In genomic region chr12:80791571-80792444, GRCm38 (mm10) we compare ENCODE assay signal across 8 mouse cellular contexts. TPM values are rescaled to one million over a fixed set of nuclear protein-coding genes. Genes with fewer than 3 reads are reported as not detected.
DNase-seq lines count a peak whose midpoint lies in the region; ATAC-seq and TF ChIP-seq lines count a peak whose summit lies in the region.

No protein-coding gene starts in this region.

- peak; percentile 63 for DNase-seq in lung, embryonic 14.5 days
- DNase-seq in lung, adult 18-20 months, result no peak
- DNase-seq in embryo, embryonic 10.5 days (ENCODE audit: low spot score), result peak; percentile 65
- no peak for DNase-seq in hindbrain, embryonic 11.5 days (ENCODE audit: low spot score)
- DNase-seq in liver, embryonic 13.5 days, result no peak
- peak; percentile 38 for DNase-seq in retina, postnatal 1 day
- DNase-seq in spleen, postnatal 36 days (ENCODE audit: low spot score in 2 of 2), result no peak
- DNase-seq in left cerebral cortex, adult 11 months (ENCODE audit: low spot score), result no peak

- 40% methylated on average over 6 of the region's 6 CpGs for WGBS in lung, embryonic 14.5 days
- 43% methylated on average over 6 of the region's 6 CpGs for WGBS in hindbrain, embryonic 11.5 days
- WGBS in liver, embryonic 13.5 days (ENCODE audit: insufficient replicate concordance), result 17% methylated on average over 6 of the region's 6 CpGs

- peak overlapping the region; percentile 66 for H3K4me2 ChIP-seq in lung, embryonic 14.5 days
- H3K4me2 ChIP-seq in hindbrain, embryonic 11.5 days (replicated peaks; ENCODE audit: low read depth, low read length), result peak overlapping the region; percentile 70
- H3K4me2 ChIP-seq in liver, embryonic 13.5 days, result peak overlapping the region; percentile 80

- 0 out of 2 replicates have a peak, but pooled peaks cover 6% of the 10 kb centered on the region for H3K4me1 ChIP-seq in lung, embryonic 14.5 days (ENCODE audit: insufficient read depth)
- no peaks in the 10 kb centered on the region for H3K4me1 ChIP-seq in hindbrain, embryonic 11.5 days (replicated peaks; ENCODE audit: control insufficient read depth, insufficient read depth, low read length)
- peaks cover 75% of the 10 kb centered on the region for H3K4me1 ChIP-seq in liver, embryonic 13.5 days (replicated peaks)

- peak; percentile 57 for TF ChIP-seq CTCF in lung, embryonic 14.5 days (IDR thresholded peaks at IDR 0.05; ENCODE audit: low read depth)

- H3K27ac ChIP-seq in lung, embryonic 14.5 days (ENCODE audit: low read depth), result peak overlapping the region; percentile 19; the same call in 1 of the 2 replicates
- H3K27ac ChIP-seq in hindbrain, embryonic 11.5 days (ENCODE audit: low read depth, low read length), result no peak overlapping the region
- H3K27ac ChIP-seq in liver, embryonic 13.5 days, result peak overlapping the region; percentile 97

- H3K9ac ChIP-seq in lung, embryonic 14.5 days, result peak overlapping the region; percentile 87
- H3K9ac ChIP-seq in hindbrain, embryonic 11.5 days (ENCODE audit: low read depth, low read length), result peak overlapping the region; percentile 89
- peak overlapping the region; percentile 99 for H3K9ac ChIP-seq in liver, embryonic 13.5 days

- no peak for ATAC-seq in lung, embryonic 14.5 days (ENCODE audit: insufficient read depth)
- no peak for ATAC-seq in hindbrain, embryonic 11.5 days (ENCODE audit: low FRiP score)
- no peak for ATAC-seq in liver, embryonic 13.5 days (ENCODE audit: low read depth)

- no peaks in the 10 kb centered on the region for H3K9me3 ChIP-seq in lung, embryonic 14.5 days (ENCODE audit: low read depth, low read length)
- H3K9me3 ChIP-seq in hindbrain, embryonic 11.5 days (ENCODE audit: control insufficient read depth, low read length), result no peaks in the 10 kb centered on the region
- H3K9me3 ChIP-seq in liver, embryonic 13.5 days (replicated peaks), result no peaks in the 10 kb centered on the region

- H3K27me3 ChIP-seq in lung, embryonic 14.5 days (ENCODE audit: insufficient read depth, low read length), result no peaks in the 10 kb centered on the region
- no peaks in the 10 kb centered on the region for H3K27me3 ChIP-seq in hindbrain, embryonic 11.5 days (ENCODE audit: control insufficient read depth, insufficient read depth, low read length)
- H3K27me3 ChIP-seq in liver, embryonic 13.5 days, result no peaks in the 10 kb centered on the region

- H3K4me3 ChIP-seq in lung, embryonic 14.5 days (ENCODE audit: low read depth, low read length), result peak overlapping the region; percentile 92
- H3K4me3 ChIP-seq in hindbrain, embryonic 11.5 days (ENCODE audit: low read depth, low read length), result peak overlapping the region; percentile 98
- H3K4me3 ChIP-seq in liver, embryonic 13.5 days (replicated peaks), result peak overlapping the region; percentile 97

- no peaks in the 10 kb centered on the region for H3K36me3 ChIP-seq in lung, embryonic 14.5 days (ENCODE audit: insufficient read depth)
- no peaks in the 10 kb centered on the region for H3K36me3 ChIP-seq in hindbrain, embryonic 11.5 days (ENCODE audit: control insufficient read depth, insufficient read depth, low read length)
- peaks cover 13% of the 10 kb centered on the region for H3K36me3 ChIP-seq in liver, embryonic 13.5 days

RNA-seq across cellular contexts. Expression of gene Susd6, which starts 1.5 kb away (rescaled TPM):
- polyA plus RNA-seq in lung, embryonic 14.5 days (2014; fragmentation: Nextera tagmentation; extraction: Ambion mirVana), result 20.5 and 21.2 TPM in 2 replicates
- polyA plus RNA-seq in hindbrain, embryonic 11.5 days (2014; fragmentation: Nextera tagmentation; extraction: Ambion mirVana), result 17.7 and 18.2 TPM in 2 replicates
- 9.4 and 11.6 TPM in 2 replicates for polyA plus RNA-seq in liver, embryonic 13.5 days (2015; fragmentation: Nextera tagmentation; extraction: Ambion mirVana)

RNA-seq across cellular contexts. Expression of gene Ccdc177, which starts 31.3 kb away (rescaled TPM):
- 0.04 and 0.11 TPM in 2 replicates for polyA plus RNA-seq in lung, embryonic 14.5 days (2014; fragmentation: Nextera tagmentation; extraction: Ambion mirVana)
- polyA plus RNA-seq in hindbrain, embryonic 11.5 days (2014; fragmentation: Nextera tagmentation; extraction: Ambion mirVana), result 3.9 and 4.6 TPM in 2 replicates
- polyA plus RNA-seq in liver, embryonic 13.5 days (2015; fragmentation: Nextera tagmentation; extraction: Ambion mirVana), result not detected in 2 replicates

Comparison
In these comparisons a context has a peak if more than half of its experiments do, and no peak if none do; other contexts are left out.
1. DNase-seq: peak in lung, embryonic 14.5 days (single experiment), embryo, embryonic 10.5 days (single experiment) and retina, postnatal 1 day (single experiment); none in lung, adult 18-20 months (0 of 2), hindbrain, embryonic 11.5 days (single experiment), liver, embryonic 13.5 days (single experiment), spleen, postnatal 36 days (0 of 2) and left cerebral cortex, adult 11 months (single experiment).
2. Peak in every context shown above with its lines, with median percentiles within 50 percentile points of each other: H3K4me2 ChIP-seq, H3K4me3 ChIP-seq and H3K9ac ChIP-seq.